Mouse (Mus musculus) lung, adult 2 months (tissue): ENCODE measurements around the gene Fat3.

Source experiments
- CTCF ChIP-seq: fragments of 200-500 bp; IDR thresholded peaks from 2 replicates; pipeline ENCODE4 v1.5.1; 2011; ENCODE audit warnings: mild to moderate bottlenecking, low read length, control low read depth; ENCODE audit not compliant: insufficient read depth
- POLR2A ChIP-seq: fragments of 200-500 bp; IDR thresholded peaks from 2 replicates; pipeline ENCODE4 v1.6.1; 2011; ENCODE audit warnings: low read depth, mild to moderate bottlenecking, control low read depth, low read length, borderline replicate concordance; ENCODE audit errors: extremely low read depth

DNA sequence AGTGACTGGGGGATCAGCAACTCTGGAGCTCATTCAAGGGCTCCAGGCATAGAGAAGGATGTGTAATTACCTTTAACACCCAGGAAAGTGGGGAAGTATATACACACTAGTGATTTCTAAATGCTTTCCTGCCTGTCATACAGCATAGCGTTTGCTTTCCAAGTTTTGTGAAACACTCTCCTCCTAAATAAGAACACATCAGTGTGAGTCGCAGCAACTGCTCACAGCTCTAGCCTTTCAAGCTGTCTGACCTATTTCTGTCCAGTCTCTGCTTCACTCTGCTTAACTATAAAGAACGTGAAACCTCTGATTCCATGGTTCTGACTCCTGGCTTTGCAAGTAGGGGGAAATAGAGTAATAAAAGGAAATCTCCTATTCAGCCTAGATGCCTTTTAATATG, 98.3 kb downstream of the Fat3 start:
- no peak for TF ChIP-seq POLR2A
- no peak for TF ChIP-seq CTCF
